Mouse (Mus musculus): ENCODE results near the gene Arhgap15. TPM values are rescaled to one million over a fixed set of nuclear protein-coding genes. Genes with fewer than 3 reads are reported as not detected.

Arhgap15 gene
- total RNA-seq, 2 experiments from 2014 or later, result 2.9 to 4.3 TPM

Other genes with a start within 250 kb of the Arhgap15 start
- 1 to 10 TPM; 5.1 to 9.2 TPM for gene Kynu, start 193.5 kb upstream of the Arhgap15 start, total RNA-seq (2021)